Mouse (Mus musculus) stomach, embryonic 16.5 days (tissue): ENCODE results near the gene Edn2. TPM values are rescaled to one million over a fixed set of nuclear protein-coding genes. Genes with fewer than 3 reads are reported as not detected.
A peak's percentile ranks its signal among the peaks of the same experiment; 100 is the strongest.

Source experiments
- ATAC-seq: fragments of 200-750 bp; cut with Nextera tagmentation; 2 replicates; pipeline ENCODE4 v1.8.0; 2017; ENCODE audit warnings: moderate number of reproducible peaks, moderate TSS enrichment; ENCODE audit not compliant: insufficient read depth, low FRiP score
- H3K27ac ChIP-seq: fragments of 300-500 bp; sonication (generic); 2 replicates; pipeline ENCODE4 v1.5.1; 2014; ENCODE audit warnings: low read length
- H3K27me3 ChIP-seq: fragments of 300-500 bp; sonication (generic); 2 replicates; pipeline ENCODE4 v1.6.1; 2014; ENCODE audit warnings: low read length, control low read depth, mixed read lengths; ENCODE audit not compliant: control insufficient read depth, insufficient read depth
- H3K36me3 ChIP-seq: fragments of 300-500 bp; sonication (generic); 2 replicates; pipeline ENCODE4 v1.6.1; 2014; ENCODE audit warnings: low read length; ENCODE audit not compliant: control insufficient read depth, insufficient read depth
- H3K4me1 ChIP-seq: fragments of 300-500 bp; sonication (generic); 2 replicates; pipeline ENCODE4 v1.6.1; 2014; ENCODE audit warnings: low read length, control low read depth, mixed read lengths; ENCODE audit not compliant: control insufficient read depth, insufficient read depth
- H3K4me2 ChIP-seq: fragments of 300-500 bp; sonication (generic); 2 replicates; pipeline ENCODE4 v1.6.1; 2014; ENCODE audit warnings: low read depth, low read length, mixed read lengths
- H3K4me3 ChIP-seq: fragments of 300-500 bp; sonication (generic); replicated peaks from 2 replicates; pipeline ENCODE4 v1.5.1; 2014; ENCODE audit warnings: mild to moderate bottlenecking, low read length
- H3K9ac ChIP-seq: fragments of 300-500 bp; sonication (generic); 2 replicates; pipeline ENCODE4 v1.6.1; 2014; ENCODE audit warnings: low read length
- H3K9me3 ChIP-seq: fragments of 300-500 bp; sonication (generic); replicated peaks from 2 replicates; pipeline ENCODE4 v1.6.1; 2016; ENCODE audit warnings: low read length, control low read depth; ENCODE audit not compliant: control insufficient read depth
- WGBS: fragments of 180-500 bp; shearing (Covaris S2); extraction: QIAGEN DNeasy Blood & Tissue Kit; methylation state at CpG from one replicate; pipeline ENCODE4 v1.1.7; 2014; 5-methylcytosine and 5-hydroxymethylcytosine counted together
- polyA plus RNA-seq: library from polyadenylated mRNA; unstranded; fragments of >200 nt; fragmentation: Nextera tagmentation; extraction: Ambion mirVana; gene quantifications from 2 replicates; pipeline ENCODE4 v1.2.1, GENCODE M21; 2015

The Edn2 gene
- 3.7 and 4.0 TPM in 2 replicates for polyA plus RNA-seq

GRCm38 (mm10) chr4:120161166-120161949 lies at the start of gene Edn2:
Gene Edn2, plus strand, starts transcription at chr4:120161206.
- H3K4me2 ChIP-seq = peak within 1 kb of the TSS; percentile 59
- H3K4me1 ChIP-seq = peaks cover 41% of the 10 kb centered on the region
- 35% methylated on average over 28 of the region's 29 CpGs for WGBS
- peak within 1 kb of the TSS; percentile 33 for H3K4me3 ChIP-seq
- peak; percentile 91 for ATAC-seq
- H3K9me3 ChIP-seq = no peaks in the 10 kb centered on the region
- H3K36me3 ChIP-seq = no peaks in the 10 kb centered on the region
- peak within 1 kb of the TSS; percentile 68 for H3K9ac ChIP-seq
- H3K27me3 ChIP-seq = no peaks in the 10 kb centered on the region
- peak within 1 kb of the TSS; percentile 63 for H3K27ac ChIP-seq

- no peak overlapping the region for H3K27ac ChIP-seq
- no peaks in the 10 kb centered on the region for H3K9me3 ChIP-seq
- no peaks in the 10 kb centered on the region for H3K36me3 ChIP-seq
- H3K4me1 ChIP-seq = no peaks in the 10 kb centered on the region
- no peak overlapping the region for H3K9ac ChIP-seq
- no peak overlapping the region for H3K4me2 ChIP-seq
- no peak for ATAC-seq
- no peak overlapping the region for H3K4me3 ChIP-seq
- H3K27me3 ChIP-seq = no peaks in the 10 kb centered on the region
- 85% methylated on average over 3 of the region's 3 CpGs for WGBS
Observed at GRCm38 (mm10) chr4:120115516-120115915, 45.5 kb upstream of the Edn2 start.

GRCm38 (mm10) chr4:120116312-120116711 lies 44.7 kb upstream of the Edn2 start:
- Histone ChIP-seq H3K4me3 (no peak overlapping the region), H3K27ac (no peak overlapping the region)

DNA sequence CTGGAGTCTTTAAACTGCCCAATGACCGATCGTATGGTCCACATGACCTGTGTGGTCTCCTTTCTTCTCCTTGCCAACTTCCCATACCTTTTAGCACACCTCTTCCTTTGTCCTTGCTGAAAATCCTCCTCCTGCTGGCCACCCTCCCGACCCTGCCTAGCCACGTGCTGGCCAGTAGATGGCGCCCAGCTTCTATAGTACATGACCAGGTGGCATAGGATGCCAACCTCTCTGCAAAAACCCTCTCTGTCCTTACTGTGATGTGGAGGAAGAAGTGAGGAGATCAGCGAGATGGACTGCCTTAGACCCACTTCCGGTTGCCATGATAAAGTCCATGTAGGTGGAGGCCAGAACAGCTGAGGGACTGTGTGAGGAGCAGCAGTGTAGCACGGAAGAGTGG lies 40.7 kb upstream of the Edn2 start:
- no peak overlapping the region for H3K4me2 ChIP-seq
- no peak for ATAC-seq
- H3K27me3 ChIP-seq = no peaks in the 10 kb centered on the region
- no peak overlapping the region for H3K9ac ChIP-seq
- H3K4me3 ChIP-seq = no peak overlapping the region
- no peak overlapping the region for H3K27ac ChIP-seq
- no peaks in the 10 kb centered on the region for H3K36me3 ChIP-seq
- WGBS = 28% methylated on average over 8 of the region's 8 CpGs
- H3K4me1 ChIP-seq = no peaks in the 10 kb centered on the region
- no peaks in the 10 kb centered on the region for H3K9me3 ChIP-seq

More at GRCm38 (mm10) chr4:120116312-120116711, 44.7 kb upstream of the Edn2 start:
- Histone ChIP-seq H3K4me1 (no peaks in the 10 kb centered on the region), H3K4me2 (no peak overlapping the region), H3K27me3 (no peaks in the 10 kb centered on the region), H3K9ac (no peak overlapping the region), H3K9me3 (no peaks in the 10 kb centered on the region), H3K36me3 (no peaks in the 10 kb centered on the region)
- 46% methylated on average over 1 of the region's 1 CpGs for WGBS
- ATAC-seq = no peak

- 77% methylated on average over 6 of the region's 6 CpGs for WGBS
- Histone ChIP-seq H3K27ac (no peak overlapping the region), H3K4me3 (no peak overlapping the region), H3K4me2 (no peak overlapping the region), H3K9ac (no peak overlapping the region), H3K36me3 (no peaks in the 10 kb centered on the region), H3K27me3 (no peaks in the 10 kb centered on the region), H3K4me1 (no peaks in the 10 kb centered on the region), H3K9me3 (no peaks in the 10 kb centered on the region)
- no peak for ATAC-seq
Observed at GRCm38 (mm10) chr4:120124656-120125055, 36.4 kb upstream of the Edn2 start.

- no peak overlapping the region for H3K4me2 ChIP-seq
- no peaks in the 10 kb centered on the region for H3K27me3 ChIP-seq
- no peak overlapping the region for H3K4me3 ChIP-seq
- H3K4me1 ChIP-seq = no peaks in the 10 kb centered on the region
- WGBS = 87% methylated on average over 6 of the region's 6 CpGs
- H3K9ac ChIP-seq = no peak overlapping the region
- no peak for ATAC-seq
- no peaks in the 10 kb centered on the region for H3K9me3 ChIP-seq
- no peak overlapping the region for H3K27ac ChIP-seq
- H3K36me3 ChIP-seq = no peaks in the 10 kb centered on the region
Observed at GRCm38 (mm10) chr4:120126047-120126446, 35.0 kb upstream of the Edn2 start.

DNA sequence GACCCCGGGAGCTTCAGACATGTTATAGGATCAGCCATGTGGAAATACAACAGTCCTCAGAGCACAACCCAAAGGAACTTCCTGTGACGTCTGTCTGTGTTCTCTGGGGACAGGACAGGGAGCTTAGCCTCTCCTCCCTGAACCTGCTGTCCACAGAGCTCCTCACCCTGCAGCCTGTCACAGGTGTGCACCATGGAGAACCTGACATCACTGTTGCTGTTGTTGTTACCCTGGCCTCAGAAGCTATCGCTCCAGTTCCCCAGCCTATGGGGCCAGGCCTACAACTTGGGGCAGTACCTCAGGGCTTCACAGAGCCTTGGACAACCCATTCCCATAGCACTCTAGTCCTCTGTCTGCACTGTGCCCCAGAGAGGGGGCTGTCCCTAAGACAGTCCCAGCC lies 33.7 kb upstream of the Edn2 start:
- Histone ChIP-seq H3K9me3 (no peaks in the 10 kb centered on the region), H3K27me3 (no peaks in the 10 kb centered on the region), H3K9ac (no peak overlapping the region), H3K27ac (no peak overlapping the region), H3K4me1 (0 out of 2 replicates have a peak, but pooled peaks cover 3% of the 10 kb centered on the region), H3K4me3 (no peak overlapping the region), H3K36me3 (no peaks in the 10 kb centered on the region), H3K4me2 (no peak overlapping the region)
- ATAC-seq = no peak
- 86% methylated on average over 3 of the region's 3 CpGs for WGBS

GRCm38 (mm10) chr4:120128033-120128432 lies 33.0 kb upstream of the Edn2 start:
- Histone ChIP-seq H3K27ac (no peak overlapping the region), H3K36me3 (no peaks in the 10 kb centered on the region), H3K27me3 (no peaks in the 10 kb centered on the region), H3K4me2 (no peak overlapping the region), H3K4me3 (no peak overlapping the region), H3K9ac (no peak overlapping the region), H3K9me3 (no peaks in the 10 kb centered on the region), H3K4me1 (0 out of 2 replicates have a peak, but pooled peaks cover 3% of the 10 kb centered on the region)
- ATAC-seq = no peak
- WGBS = 57% methylated on average over 4 of the region's 4 CpGs

DNA sequence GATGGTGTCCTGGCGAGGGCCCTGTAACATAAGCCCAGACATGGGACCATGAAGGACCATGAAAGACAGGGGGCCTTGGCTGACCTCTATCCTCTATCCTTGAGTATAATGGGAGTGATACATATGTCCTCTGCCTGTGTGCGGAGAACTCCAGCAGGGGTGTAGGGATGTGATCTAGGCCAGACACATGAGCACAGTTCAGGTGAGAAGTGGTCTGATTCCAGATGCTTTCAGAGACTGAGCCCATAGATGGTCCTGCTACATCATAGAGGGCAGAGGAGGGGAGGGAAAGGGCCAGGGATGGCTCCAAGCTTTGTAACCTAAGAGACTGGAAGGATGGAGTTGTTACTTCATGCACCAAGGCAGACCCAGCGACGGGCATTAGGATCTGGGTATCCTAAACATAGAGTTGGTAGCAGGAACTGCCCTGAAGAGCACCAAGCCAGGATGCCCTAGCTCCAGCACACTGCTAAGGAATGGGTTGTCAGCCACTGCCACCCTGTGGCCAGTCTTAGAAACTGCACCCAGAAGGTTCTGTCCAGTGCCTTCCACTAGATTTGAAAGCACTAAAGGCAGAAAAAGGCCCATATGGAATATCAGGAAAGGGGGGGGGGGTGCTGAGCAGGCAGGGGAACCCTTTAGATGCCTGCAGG lies 31.6 kb upstream of the Edn2 start:
- H3K4me2 ChIP-seq = no peak overlapping the region
- no peak overlapping the region for H3K4me3 ChIP-seq
- H3K4me1 ChIP-seq = 0 out of 2 replicates have a peak, but pooled peaks cover 3% of the 10 kb centered on the region
- no peaks in the 10 kb centered on the region for H3K36me3 ChIP-seq
- peak; percentile 55; the same call in 1 of the 2 replicates for ATAC-seq
- H3K9me3 ChIP-seq = no peaks in the 10 kb centered on the region
- H3K27ac ChIP-seq = no peak overlapping the region
- 47% methylated on average over 4 of the region's 4 CpGs for WGBS
- H3K9ac ChIP-seq = no peak overlapping the region
- no peaks in the 10 kb centered on the region for H3K27me3 ChIP-seq
